Mouse (Mus musculus): ENCODE results near the gene Ppp1r18. TPM values are rescaled to one million over a fixed set of nuclear protein-coding genes. Genes with fewer than 3 reads are reported as not detected.

The Ppp1r18 gene
- polyA plus RNA-seq (2014; fragmentation: Illumina TruSeq; extraction: RNeasy Lipid Tissue Mini Kit (QIAGEN cat#74804); ENCODE audit: low read depth, low replicate concordance) = 1.1 TPM

DNA sequence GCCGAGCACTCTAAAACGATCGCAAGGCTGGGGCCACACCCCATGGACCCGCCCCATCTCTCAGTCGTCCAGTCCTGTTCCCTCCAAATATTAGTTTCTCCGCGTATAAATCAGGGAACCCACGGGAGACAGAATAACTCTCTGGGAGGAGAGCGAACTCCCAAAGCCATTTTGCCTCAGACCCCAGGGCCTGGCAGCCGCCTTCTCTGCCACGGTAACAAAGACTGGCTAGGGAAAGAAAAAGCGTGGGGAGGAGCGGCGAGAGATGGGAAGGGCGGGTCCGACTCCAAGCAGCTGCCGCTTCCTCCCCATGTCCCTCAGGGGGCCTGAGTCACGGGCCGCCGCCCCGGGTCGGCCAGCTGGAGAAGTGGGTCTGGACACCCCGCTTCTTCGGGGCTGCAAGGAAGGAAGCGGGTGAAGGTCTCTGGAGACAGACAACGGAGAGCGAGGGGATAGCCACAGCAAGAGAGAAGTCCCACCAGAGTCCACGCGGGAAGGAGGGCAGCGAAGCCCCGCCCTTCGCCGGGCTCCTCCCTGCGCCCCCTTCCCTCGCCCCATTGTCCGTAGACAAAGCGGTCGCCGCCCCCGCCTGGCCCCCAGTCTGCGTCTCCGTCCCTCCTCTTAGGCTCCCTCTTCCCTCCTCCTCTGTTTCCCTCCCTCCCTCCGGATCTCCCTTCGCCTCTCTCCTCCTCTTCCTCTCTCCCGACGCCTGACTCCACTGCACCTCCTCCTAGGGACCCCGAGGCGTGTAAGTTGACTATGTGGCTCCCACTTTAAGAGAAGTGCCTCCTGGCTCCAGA lies at the start of gene Ppp1r18:
TSS of gene Ppp1r18 (plus strand) at position 113 of the 800 bp plus-strand sequence.

GRCm38 (mm10) chr17:35821439-35822430 lies 43.7 kb upstream of the Ppp1r18 start, which contains the start of gene Ier3:
Gene Ier3 (plus strand): TSS chr17:35821684.

GRCm38 (mm10) chr17:35822964-35823937 lies 42.1 kb upstream of the Ppp1r18 start, which contains the start of gene Flot1:
Gene Flot1 (plus strand): TSS chr17:35823230.

DNA sequence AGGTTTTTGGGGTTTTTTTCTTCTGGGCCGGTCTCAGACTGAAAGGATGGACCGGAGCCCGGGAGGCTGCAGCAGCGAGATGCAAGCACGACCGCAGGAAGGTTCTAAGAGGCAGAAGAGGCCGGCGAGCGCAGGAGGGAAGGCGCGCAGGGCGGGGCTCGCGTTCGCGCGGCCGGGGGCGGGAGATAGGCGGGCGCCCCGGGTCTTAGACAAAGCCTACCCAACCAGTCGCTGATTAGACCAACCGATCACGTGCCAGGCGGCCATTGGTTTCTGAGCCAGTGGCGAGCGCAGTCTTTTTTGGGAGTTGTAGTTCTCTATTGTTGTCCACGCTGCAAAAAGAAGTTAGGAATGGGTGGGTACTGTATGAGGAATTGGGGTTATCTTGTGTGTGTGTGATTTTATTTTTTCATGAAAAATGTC lies 27.3 kb upstream of the Ppp1r18 start, which contains the start of gene Tubb5:
TSS of gene Tubb5 (minus strand) at position 185 of the 423 bp plus-strand sequence.

GRCm38 (mm10) chr17:35841076-35841950 lies 24.1 kb upstream of the Ppp1r18 start, which contains the start of gene Mdc1:
Gene Mdc1 (plus strand): TSS chr17:35841515.

DNA sequence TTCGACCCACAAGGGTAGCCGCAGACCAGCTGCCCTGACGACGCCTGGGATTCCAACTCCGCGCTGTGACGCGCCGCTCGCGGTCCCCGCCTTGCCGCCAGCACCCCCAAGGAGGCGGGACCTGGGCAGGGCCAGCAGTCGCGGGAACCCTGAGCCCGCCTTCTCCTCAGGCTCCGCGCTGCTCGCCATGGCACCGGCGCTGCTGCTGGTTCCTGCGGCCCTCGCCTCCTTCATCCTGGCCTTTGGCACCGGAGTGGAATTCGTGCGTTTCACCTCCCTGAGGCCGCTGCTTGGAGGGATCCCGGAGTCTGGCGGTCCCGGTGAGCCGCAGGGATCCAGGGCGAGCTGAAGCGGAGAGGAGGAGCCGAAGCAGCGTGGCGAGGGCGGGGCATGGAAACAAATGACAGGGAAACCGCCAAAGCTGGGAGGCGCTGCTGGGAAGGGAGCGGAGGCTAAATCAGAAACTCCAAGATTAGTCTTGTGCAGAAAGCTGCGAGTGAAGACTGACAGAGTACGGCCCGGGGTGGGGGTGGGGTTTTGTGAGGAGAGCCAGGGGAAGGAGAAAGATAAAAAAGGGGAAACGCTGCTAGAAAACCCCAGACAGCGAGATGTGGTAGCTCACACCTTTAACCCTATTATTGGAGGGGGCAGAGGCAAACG lies 4.1 kb upstream of the Ppp1r18 start, which contains the start of gene Nrm:
TSS of gene Nrm (plus strand) at position 121 of the 660 bp plus-strand sequence.

DNA sequence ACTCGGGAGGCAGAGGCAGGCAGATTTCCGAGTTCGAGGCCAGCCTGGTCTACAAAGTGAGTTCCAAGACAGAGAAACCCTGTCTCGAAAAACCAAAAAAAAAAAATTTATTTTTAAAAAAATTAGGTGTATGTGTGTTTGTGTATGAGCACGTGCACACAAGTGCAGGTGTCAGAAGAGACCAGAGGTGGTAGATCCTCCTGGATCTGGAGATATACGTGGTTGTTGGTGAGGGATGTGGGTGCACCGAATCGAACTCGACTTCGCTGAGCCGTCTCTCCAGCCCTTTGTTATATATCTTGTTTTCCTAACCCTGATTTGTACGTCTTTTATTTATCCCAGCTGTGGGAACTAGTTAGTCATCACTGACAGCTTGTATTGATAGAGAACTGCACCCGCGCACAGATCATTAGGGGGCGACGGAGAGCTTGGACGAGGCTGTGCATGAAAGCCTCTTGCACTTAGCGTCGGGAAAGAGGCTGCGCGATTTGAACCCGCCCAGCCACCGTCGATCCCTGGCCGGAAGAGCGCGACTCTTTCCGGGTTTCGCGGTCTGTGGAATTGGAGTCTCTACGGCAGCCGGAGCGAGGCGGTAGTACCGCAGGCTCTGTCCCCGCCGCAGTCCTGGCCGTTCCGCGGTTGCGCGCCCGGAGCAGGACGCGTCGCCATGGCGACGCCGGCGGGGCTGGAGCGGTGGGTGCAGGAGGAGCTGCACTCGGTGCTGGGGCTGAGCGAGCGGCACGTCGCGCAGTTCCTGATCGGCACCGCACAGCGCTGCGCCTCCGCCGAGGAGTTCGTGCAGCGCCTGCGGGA lies 14.1 kb downstream of the Ppp1r18 start, which contains the start of gene Dhx16:
TSS of gene Dhx16 (plus strand) at position 575 of the 813 bp plus-strand sequence.

GRCm38 (mm10) chr17:35896781-35897643 lies 31.6 kb downstream of the Ppp1r18 start, which contains the start of gene 2310061I04Rik:
Gene 2310061I04Rik (minus strand): TSS chr17:35897431.

GRCm38 (mm10) chr17:35909919-35910369 lies 44.6 kb downstream of the Ppp1r18 start, which contains the start of gene Atat1:
Gene Atat1 (minus strand): TSS chr17:35910075.

DNA sequence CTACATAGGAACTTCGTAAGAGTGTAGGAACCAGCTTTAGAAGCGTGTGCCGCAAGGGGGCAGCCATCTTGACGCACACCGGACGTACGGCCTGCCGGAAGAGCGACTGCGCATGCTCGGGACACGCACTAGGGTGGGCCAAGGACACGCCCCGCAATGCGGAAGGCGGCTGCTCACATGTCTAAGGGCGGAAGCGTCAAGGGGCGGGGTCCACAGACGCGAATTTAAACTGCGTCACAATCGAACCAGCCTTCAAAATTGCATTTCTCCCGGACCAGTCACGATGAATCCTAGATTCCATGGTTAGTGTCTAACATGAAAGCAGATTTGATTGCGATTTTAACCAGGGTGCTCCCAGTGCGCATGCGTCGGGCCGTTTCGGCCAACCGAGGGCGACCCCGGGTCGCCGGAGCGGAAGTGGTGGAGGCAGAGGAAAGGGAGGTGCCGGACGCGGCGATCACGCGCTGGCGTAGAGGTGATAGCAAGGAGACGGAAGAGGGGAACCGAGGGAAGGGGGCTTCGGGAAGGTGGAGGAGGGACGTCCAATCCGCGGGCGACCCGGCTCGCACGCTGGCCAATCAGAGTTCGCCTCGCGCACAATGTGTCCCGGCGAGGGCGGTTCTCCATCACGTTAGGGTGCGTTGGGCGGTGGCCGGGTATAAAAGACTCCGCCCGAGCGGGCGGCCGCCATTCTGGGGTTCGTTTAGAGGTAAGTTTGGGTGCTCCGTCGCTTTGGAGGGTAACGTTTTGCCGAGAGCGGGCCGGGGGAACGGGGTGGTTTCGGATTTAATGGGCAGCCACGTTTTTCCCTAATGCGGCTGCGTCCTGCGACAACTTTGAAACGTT lies 51.1 kb downstream of the Ppp1r18 start, which contains the start of the genes Mrps18b and Ppp1r10:
TSS of gene Mrps18b (minus strand) at position 93 of the 846 bp plus-strand sequence.
TSS of gene Ppp1r10 (plus strand) at position 138 of the 846 bp plus-strand sequence.

Other genes starting within 250 kb of the Ppp1r18 start
- gene Gm9573, start 239.0 kb upstream of the Ppp1r18 start, polyA plus RNA-seq (2014; fragmentation: Illumina TruSeq; extraction: RNeasy Lipid Tissue Mini Kit (QIAGEN cat#74804); ENCODE audit: low read depth, low replicate concordance) = not detected
- gene Mucl3, start 221.9 kb upstream of the Ppp1r18 start, polyA plus RNA-seq (2014; fragmentation: Illumina TruSeq; extraction: RNeasy Lipid Tissue Mini Kit (QIAGEN cat#74804); ENCODE audit: low read depth, low replicate concordance) = not detected
- gene Vars2, start 198.0 kb upstream of the Ppp1r18 start, polyA plus RNA-seq (2014; fragmentation: Illumina TruSeq; extraction: RNeasy Lipid Tissue Mini Kit (QIAGEN cat#74804); ENCODE audit: low read depth, low replicate concordance) = 0.85 TPM
- 2.5 TPM for gene Gtf2h4, start 191.9 kb upstream of the Ppp1r18 start, polyA plus RNA-seq (2014; fragmentation: Illumina TruSeq; extraction: RNeasy Lipid Tissue Mini Kit (QIAGEN cat#74804); ENCODE audit: low read depth, low replicate concordance)
- 0.13 TPM for gene Ddr1, start 161.0 kb upstream of the Ppp1r18 start, polyA plus RNA-seq (2014; fragmentation: Illumina TruSeq; extraction: RNeasy Lipid Tissue Mini Kit (QIAGEN cat#74804); ENCODE audit: low read depth, low replicate concordance)
- 0.85 TPM for gene Ier3, start 43.9 kb upstream of the Ppp1r18 start, polyA plus RNA-seq (2014; fragmentation: Illumina TruSeq; extraction: RNeasy Lipid Tissue Mini Kit (QIAGEN cat#74804); ENCODE audit: low read depth, low replicate concordance)
- gene Flot1, start 42.4 kb upstream of the Ppp1r18 start, polyA plus RNA-seq (2014; fragmentation: Illumina TruSeq; extraction: RNeasy Lipid Tissue Mini Kit (QIAGEN cat#74804); ENCODE audit: low read depth, low replicate concordance) = 3.9 TPM
- gene Tubb5, start 27.3 kb upstream of the Ppp1r18 start, polyA plus RNA-seq (2014; fragmentation: Illumina TruSeq; extraction: RNeasy Lipid Tissue Mini Kit (QIAGEN cat#74804); ENCODE audit: low read depth, low replicate concordance) = 13.4 TPM
- 4.7 TPM for gene Mdc1, start 24.1 kb upstream of the Ppp1r18 start, polyA plus RNA-seq (2014; fragmentation: Illumina TruSeq; extraction: RNeasy Lipid Tissue Mini Kit (QIAGEN cat#74804); ENCODE audit: low read depth, low replicate concordance)
- gene Nrm, start 4.3 kb upstream of the Ppp1r18 start, polyA plus RNA-seq (2014; fragmentation: Illumina TruSeq; extraction: RNeasy Lipid Tissue Mini Kit (QIAGEN cat#74804); ENCODE audit: low read depth, low replicate concordance) = 0.34 TPM
- 39.3 TPM for gene Dhx16, start 14.2 kb downstream of the Ppp1r18 start, polyA plus RNA-seq (2014; fragmentation: Illumina TruSeq; extraction: RNeasy Lipid Tissue Mini Kit (QIAGEN cat#74804); ENCODE audit: low read depth, low replicate concordance)
- 17.0 TPM for gene 2310061I04Rik, start 31.8 kb downstream of the Ppp1r18 start, polyA plus RNA-seq (2014; fragmentation: Illumina TruSeq; extraction: RNeasy Lipid Tissue Mini Kit (QIAGEN cat#74804); ENCODE audit: low read depth, low replicate concordance)
- gene Atat1, start 44.5 kb downstream of the Ppp1r18 start, polyA plus RNA-seq (2014; fragmentation: Illumina TruSeq; extraction: RNeasy Lipid Tissue Mini Kit (QIAGEN cat#74804); ENCODE audit: low read depth, low replicate concordance) = 10.3 TPM
- 25.6 TPM for gene Mrps18b, start 50.8 kb downstream of the Ppp1r18 start, polyA plus RNA-seq (2014; fragmentation: Illumina TruSeq; extraction: RNeasy Lipid Tissue Mini Kit (QIAGEN cat#74804); ENCODE audit: low read depth, low replicate concordance)
- gene Ppp1r10, start 50.8 kb downstream of the Ppp1r18 start, polyA plus RNA-seq (2014; fragmentation: Illumina TruSeq; extraction: RNeasy Lipid Tissue Mini Kit (QIAGEN cat#74804); ENCODE audit: low read depth, low replicate concordance) = 12.4 TPM
- gene Abcf1, start 104.2 kb downstream of the Ppp1r18 start, polyA plus RNA-seq (2014; fragmentation: Illumina TruSeq; extraction: RNeasy Lipid Tissue Mini Kit (QIAGEN cat#74804); ENCODE audit: low read depth, low replicate concordance) = 15.0 TPM
- 1.5 TPM for gene Gnl1, start 114.3 kb downstream of the Ppp1r18 start, polyA plus RNA-seq (2014; fragmentation: Illumina TruSeq; extraction: RNeasy Lipid Tissue Mini Kit (QIAGEN cat#74804); ENCODE audit: low read depth, low replicate concordance)
- 1.4 TPM for gene Prr3, start 114.6 kb downstream of the Ppp1r18 start, polyA plus RNA-seq (2014; fragmentation: Illumina TruSeq; extraction: RNeasy Lipid Tissue Mini Kit (QIAGEN cat#74804); ENCODE audit: low read depth, low replicate concordance)
- 3.9 TPM for gene H2-T24, start 155.0 kb downstream of the Ppp1r18 start, polyA plus RNA-seq (2014; fragmentation: Illumina TruSeq; extraction: RNeasy Lipid Tissue Mini Kit (QIAGEN cat#74804); ENCODE audit: low read depth, low replicate concordance)
- gene H2-T23, start 167.3 kb downstream of the Ppp1r18 start, polyA plus RNA-seq (2014; fragmentation: Illumina TruSeq; extraction: RNeasy Lipid Tissue Mini Kit (QIAGEN cat#74804); ENCODE audit: low read depth, low replicate concordance) = 29.7 TPM
- 46.2 TPM for gene H2-T22, start 177.2 kb downstream of the Ppp1r18 start, polyA plus RNA-seq (2014; fragmentation: Illumina TruSeq; extraction: RNeasy Lipid Tissue Mini Kit (QIAGEN cat#74804); ENCODE audit: low read depth, low replicate concordance)
- gene Gm6034, start 177.4 kb downstream of the Ppp1r18 start, polyA plus RNA-seq (2014; fragmentation: Illumina TruSeq; extraction: RNeasy Lipid Tissue Mini Kit (QIAGEN cat#74804); ENCODE audit: low read depth, low replicate concordance) = not detected
- not detected for gene Gm11127, start 192.8 kb downstream of the Ppp1r18 start, polyA plus RNA-seq (2014; fragmentation: Illumina TruSeq; extraction: RNeasy Lipid Tissue Mini Kit (QIAGEN cat#74804); ENCODE audit: low read depth, low replicate concordance)

Measured in liver, adult 10 weeks (tissue).